Mouse (Mus musculus) liver, embryonic 11.5 days (tissue): ENCODE measurements around the gene Atp11c. TPM values are rescaled to one million over a fixed set of nuclear protein-coding genes. Genes with fewer than 3 reads are reported as not detected.

Experiments
- ATAC-seq: fragments of 200-750 bp; cut with Nextera tagmentation; replicated peaks from 2 replicates; pipeline ENCODE4 v1.8.0; 2017; ENCODE audit warnings: moderate number of reproducible peaks, mild to moderate bottlenecking, moderate TSS enrichment, moderate library complexity; ENCODE audit not compliant: low FRiP score
- DNase-seq: peaks from one replicate; pipeline ENCODE4 v3.0.0-alpha.2; 2017; ENCODE audit warnings: low spot score
- H3K27ac ChIP-seq: fragments of 300-500 bp; sonication (generic); 2 replicates; pipeline ENCODE4 v1.5.1; 2014; ENCODE audit warnings: mild to moderate bottlenecking, low read depth, low read length, control low read depth
- H3K27me3 ChIP-seq: fragments of 300-500 bp; sonication (generic); replicated peaks from 2 replicates; pipeline ENCODE4 v1.6.1; 2014; ENCODE audit warnings: low read length, mixed read lengths; ENCODE audit not compliant: control insufficient read depth, insufficient read depth
- H3K36me3 ChIP-seq: fragments of 300-500 bp; sonication (generic); 2 replicates; pipeline ENCODE4 v1.6.1; 2014; ENCODE audit warnings: mild to moderate bottlenecking, low read length, moderate library complexity, mixed read lengths; ENCODE audit not compliant: control insufficient read depth, insufficient read depth
- H3K4me1 ChIP-seq: fragments of 300-500 bp; sonication (generic); replicated peaks from 2 replicates; pipeline ENCODE4 v1.6.1; 2014; ENCODE audit warnings: low read length, mixed read lengths; ENCODE audit not compliant: control insufficient read depth, insufficient read depth
- H3K4me2 ChIP-seq: fragments of 300-500 bp; sonication (generic); 2 replicates; pipeline ENCODE4 v1.6.1; 2014; ENCODE audit warnings: mild to moderate bottlenecking, control low read depth, moderate library complexity
- H3K4me3 ChIP-seq: fragments of 300-500 bp; sonication (generic); 2 replicates; pipeline ENCODE4 v1.5.1; 2014; ENCODE audit warnings: low read depth, low read length, control low read depth
- H3K9ac ChIP-seq: fragments of 300-500 bp; sonication (generic); 2 replicates; pipeline ENCODE4 v1.6.1; 2014; ENCODE audit warnings: low read depth, low read length, control low read depth
- H3K9me3 ChIP-seq: fragments of 300-500 bp; sonication (generic); 2 replicates; pipeline ENCODE4 v1.6.1; 2016; ENCODE audit warnings: low read length, inconsistent platforms, mixed read lengths; ENCODE audit not compliant: control insufficient read depth
- WGBS: fragments of 180-500 bp; shearing (Covaris S2); extraction: QIAGEN DNeasy Blood & Tissue Kit; methylation state at CpG from one replicate; pipeline ENCODE4 v1.1.7; 2014; 5-methylcytosine and 5-hydroxymethylcytosine counted together
- polyA plus RNA-seq: library from polyadenylated mRNA; unstranded; fragments of >200 nt; fragmentation: Nextera tagmentation; extraction: Ambion mirVana; gene quantifications from 2 replicates; pipeline ENCODE4 v1.2.1, GENCODE M21; 2014

Atp11c gene
- polyA plus RNA-seq, 1 experiment from 2014 or later: 8.3 TPM

GRCm38 (mm10) chrX:60345447-60345846, 247.1 kb downstream of the Atp11c start:
- Histone ChIP-seq H3K9me3 (no peaks in the 10 kb centered on the region), H3K4me2 (no peak overlapping the region), H3K4me3 (no peak overlapping the region), H3K27ac (no peak overlapping the region), H3K9ac (no peak overlapping the region), H3K4me1 (no peaks in the 10 kb centered on the region), H3K36me3 (no peaks in the 10 kb centered on the region), H3K27me3 (no peaks in the 10 kb centered on the region)
- no peak for ATAC-seq
- no peak for DNase-seq

- 75% methylated on average over 4 of the region's 4 CpGs for WGBS
- Histone ChIP-seq H3K27me3 (no peaks in the 10 kb centered on the region), H3K4me3 (no peak overlapping the region), H3K36me3 (no peaks in the 10 kb centered on the region), H3K4me1 (no peaks in the 10 kb centered on the region), H3K4me2 (no peak overlapping the region), H3K9me3 (no peaks in the 10 kb centered on the region), H3K27ac (no peak overlapping the region), H3K9ac (no peak overlapping the region)
- ATAC-seq: no peak
- DNase-seq: no peak
Observed at GRCm38 (mm10) chrX:60344991-60345390, 247.5 kb downstream of the Atp11c start.

- ATAC-seq (no peak), DNase-seq (no peak)
- no peak overlapping the region for H3K4me3 ChIP-seq
- H3K4me1 ChIP-seq: no peaks in the 10 kb centered on the region
- no peak overlapping the region for H3K4me2 ChIP-seq
- no peaks in the 10 kb centered on the region for H3K9me3 ChIP-seq
- H3K27ac ChIP-seq: no peak overlapping the region
- WGBS: 91% methylated on average over 3 of the region's 3 CpGs
- H3K27me3 ChIP-seq: no peaks in the 10 kb centered on the region
- H3K9ac ChIP-seq: no peak overlapping the region
- no peaks in the 10 kb centered on the region for H3K36me3 ChIP-seq
Observed at GRCm38 (mm10) chrX:60329735-60330134, 262.8 kb downstream of the Atp11c start.

GRCm38 (mm10) chrX:60321321-60321720, 271.2 kb downstream of the Atp11c start:
- H3K4me3 ChIP-seq: no peak overlapping the region
- no peak for DNase-seq
- no peaks in the 10 kb centered on the region for H3K36me3 ChIP-seq
- no peak overlapping the region for H3K9ac ChIP-seq
- 89% methylated on average over 4 of the region's 4 CpGs for WGBS
- H3K27me3 ChIP-seq: no peaks in the 10 kb centered on the region
- no peak for ATAC-seq
- no peaks in the 10 kb centered on the region for H3K9me3 ChIP-seq
- H3K4me1 ChIP-seq: no peaks in the 10 kb centered on the region
- no peak overlapping the region for H3K27ac ChIP-seq
- H3K4me2 ChIP-seq: no peak overlapping the region

GRCm38 (mm10) chrX:60317661-60318060, 274.8 kb downstream of the Atp11c start:
- Histone ChIP-seq H3K4me2 (no peak overlapping the region), H3K9me3 (no peaks in the 10 kb centered on the region), H3K4me1 (no peaks in the 10 kb centered on the region), H3K27ac (no peak overlapping the region), H3K27me3 (no peaks in the 10 kb centered on the region), H3K36me3 (no peaks in the 10 kb centered on the region), H3K4me3 (no peak overlapping the region), H3K9ac (no peak overlapping the region)
- DNase-seq (no peak), ATAC-seq (no peak)
- 90% methylated on average over 3 of the region's 3 CpGs for WGBS

- Histone ChIP-seq H3K4me2 (no peak overlapping the region), H3K4me1 (no peaks in the 10 kb centered on the region), H3K27me3 (no peaks in the 10 kb centered on the region), H3K9me3 (no peaks in the 10 kb centered on the region), H3K27ac (no peak overlapping the region), H3K4me3 (no peak overlapping the region), H3K9ac (no peak overlapping the region), H3K36me3 (no peaks in the 10 kb centered on the region)
- no peak for ATAC-seq
- WGBS: 74% methylated on average over 2 of the region's 2 CpGs
- DNase-seq: no peak
Observed at GRCm38 (mm10) chrX:60292335-60292734, 300.2 kb downstream of the Atp11c start.

GRCm38 (mm10) chrX:60255346-60255745, 337.2 kb downstream of the Atp11c start:
- no peak overlapping the region for H3K4me3 ChIP-seq
- no peaks in the 10 kb centered on the region for H3K36me3 ChIP-seq
- no peak overlapping the region for H3K27ac ChIP-seq
- H3K4me2 ChIP-seq: no peak overlapping the region
- H3K9me3 ChIP-seq: no peaks in the 10 kb centered on the region
- no peak overlapping the region for H3K9ac ChIP-seq
- ATAC-seq (no peak), DNase-seq (no peak)
- H3K4me1 ChIP-seq: no peaks in the 10 kb centered on the region
- no peaks in the 10 kb centered on the region for H3K27me3 ChIP-seq

GRCm38 (mm10) chrX:60187726-60188125, 404.8 kb downstream of the Atp11c start:
- H3K36me3 ChIP-seq: no peaks in the 10 kb centered on the region
- 21% methylated on average over 1 of the region's 1 CpGs for WGBS
- H3K4me1 ChIP-seq: no peaks in the 10 kb centered on the region
- H3K4me2 ChIP-seq: no peak overlapping the region
- H3K9me3 ChIP-seq: no peaks in the 10 kb centered on the region
- H3K27me3 ChIP-seq: no peaks in the 10 kb centered on the region
- DNase-seq: no peak
- no peak overlapping the region for H3K27ac ChIP-seq
- H3K9ac ChIP-seq: no peak overlapping the region
- no peak overlapping the region for H3K4me3 ChIP-seq
- ATAC-seq: no peak

GRCm38 (mm10) chrX:60182611-60183010, 409.9 kb downstream of the Atp11c start:
- no peak overlapping the region for H3K4me2 ChIP-seq
- H3K9me3 ChIP-seq: no peaks in the 10 kb centered on the region
- no peaks in the 10 kb centered on the region for H3K36me3 ChIP-seq
- no peak overlapping the region for H3K9ac ChIP-seq
- no peaks in the 10 kb centered on the region for H3K4me1 ChIP-seq
- no peak overlapping the region for H3K27ac ChIP-seq
- 57% methylated on average over 3 of the region's 3 CpGs for WGBS
- no peak overlapping the region for H3K4me3 ChIP-seq
- DNase-seq: no peak
- H3K27me3 ChIP-seq: peaks cover 18% of the 10 kb centered on the region
- ATAC-seq: no peak
